Mouse (Mus musculus): ENCODE results near the gene Hspg2. TPM values are rescaled to one million over a fixed set of nuclear protein-coding genes. Genes with fewer than 3 reads are reported as not detected.
A peak's percentile ranks its signal among the peaks of the same experiment; 100 is the strongest.

The Hspg2 gene
- total and polyA plus RNA-seq, 2 experiments, result 7.2 to 7.6 TPM

DNA sequence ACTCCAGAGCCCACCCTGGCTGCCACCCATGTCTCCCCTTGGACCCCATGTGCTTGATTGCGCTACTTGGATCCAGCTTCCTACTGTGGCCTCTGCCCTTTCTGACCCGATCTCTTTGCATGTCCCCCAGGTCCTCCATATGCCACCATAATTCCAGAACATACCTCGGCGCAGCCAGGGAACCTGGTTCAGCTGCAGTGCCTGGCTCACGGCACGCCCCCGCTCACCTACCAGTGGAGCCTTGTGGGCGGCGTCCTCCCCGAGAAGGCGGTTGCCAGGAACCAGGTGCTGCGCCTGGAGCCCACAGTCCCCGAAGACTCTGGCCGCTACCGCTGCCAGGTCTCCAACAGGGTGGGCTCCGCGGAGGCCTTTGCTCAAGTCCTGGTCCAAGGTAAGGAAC, 84.9 kb downstream of the Hspg2 start:
- Histone ChIP-seq H3K4me3 (ENCODE audit: insufficient read depth, low read depth, low read length) (no peak overlapping the region), H3K27ac (replicated peaks; ENCODE audit: insufficient read depth, low read depth, low read length) (no peak overlapping the region), H3K9ac (ENCODE audit: low read depth, low read length) (no peak overlapping the region), H3K79me2 (ENCODE audit: control insufficient read depth, insufficient read depth, low read length) (no peaks in the 10 kb centered on the region), H3K36me3 (ENCODE audit: control insufficient read depth, insufficient read depth, low read length) (no peaks in the 10 kb centered on the region), H3K27me3 (ENCODE audit: control insufficient read depth, insufficient read depth, low read length) (no peaks in the 10 kb centered on the region), H3K4me1 (ENCODE audit: control insufficient read depth, insufficient read depth, low read length) (no peaks in the 10 kb centered on the region)
- TF ChIP-seq CTCF (IDR thresholded peaks at IDR 0.05; ENCODE audit: low read depth, low read length) (no peak), POLR2A (IDR thresholded peaks at IDR 0.05; ENCODE audit: extremely low read depth, insufficient read depth, low read length) (no peak)
- no peak for DNase-seq (ENCODE audit: extremely low read depth, low read depth, low spot score)
- WGBS, result 96% methylated on average over 17 of the region's 17 CpGs

DNA sequence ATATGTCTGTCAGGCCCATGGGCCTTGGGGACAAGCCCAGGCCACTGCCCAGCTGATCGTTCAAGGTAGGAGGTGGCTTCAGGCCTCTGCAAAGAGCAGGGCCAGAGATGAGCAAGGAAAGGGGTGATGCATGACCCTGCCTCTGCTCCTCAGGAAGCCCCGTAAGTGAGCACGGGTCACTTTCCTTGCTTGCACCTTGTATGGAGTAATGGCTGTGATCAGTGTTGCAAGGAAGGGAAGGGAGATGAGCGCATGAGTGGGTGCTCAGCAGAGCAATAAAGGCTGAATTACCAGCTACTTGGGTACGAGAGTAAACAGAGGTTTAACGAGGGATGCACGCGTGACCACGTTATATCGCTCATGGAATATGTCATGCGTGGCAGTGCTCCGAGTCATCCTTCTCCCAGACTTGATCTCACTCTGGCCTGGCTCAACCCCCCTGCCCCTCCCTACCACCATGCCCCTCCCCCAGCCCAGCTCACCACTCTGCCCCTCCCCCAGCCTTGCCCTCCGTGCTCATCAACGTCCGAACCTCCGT, 88.2 kb downstream of the Hspg2 start:
- Histone ChIP-seq H3K36me3 (ENCODE audit: control insufficient read depth, insufficient read depth, low read length) (no peaks in the 10 kb centered on the region), H3K27ac (replicated peaks; ENCODE audit: insufficient read depth, low read depth, low read length) (no peak overlapping the region), H3K4me1 (ENCODE audit: control insufficient read depth, insufficient read depth, low read length) (no peaks in the 10 kb centered on the region), H3K27me3 (ENCODE audit: control insufficient read depth, insufficient read depth, low read length) (no peaks in the 10 kb centered on the region), H3K79me2 (ENCODE audit: control insufficient read depth, insufficient read depth, low read length) (no peaks in the 10 kb centered on the region), H3K4me3 (ENCODE audit: insufficient read depth, low read depth, low read length) (no peak overlapping the region), H3K9ac (ENCODE audit: low read depth, low read length) (no peak overlapping the region)
- WGBS, result 92% methylated on average over 16 of the region's 16 CpGs
- no peak for DNase-seq (ENCODE audit: extremely low read depth, low read depth, low spot score)
- TF ChIP-seq POLR2A (IDR thresholded peaks at IDR 0.05; ENCODE audit: extremely low read depth, insufficient read depth, low read length), result no peak
- no peak for TF ChIP-seq CTCF (IDR thresholded peaks at IDR 0.05; ENCODE audit: low read depth, low read length)

DNA sequence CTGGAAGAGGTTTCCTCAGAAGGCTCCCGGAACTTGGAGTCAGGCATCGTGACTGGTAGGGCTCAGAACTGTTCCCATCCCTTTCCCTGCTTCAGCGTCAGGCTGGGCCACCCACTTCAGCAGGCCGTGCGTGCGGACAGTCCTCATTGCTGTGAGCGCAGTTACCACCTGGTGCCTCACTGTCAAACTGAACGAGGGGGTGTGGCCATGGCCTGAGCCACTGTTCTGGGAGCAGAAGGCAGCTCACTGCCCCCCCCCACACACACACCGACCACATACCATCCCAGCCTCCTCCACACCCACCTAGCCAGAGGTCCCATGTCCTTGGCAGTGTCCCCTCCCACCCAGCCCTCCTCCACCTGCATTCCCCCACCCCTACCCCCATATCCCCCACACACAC, 101.3 kb downstream of the Hspg2 start:
- no peak for TF ChIP-seq POLR2A (IDR thresholded peaks at IDR 0.05; ENCODE audit: extremely low read depth, insufficient read depth, low read length)
- no peak for TF ChIP-seq CTCF (IDR thresholded peaks at IDR 0.05; ENCODE audit: low read depth, low read length)
- Histone ChIP-seq H3K9ac (ENCODE audit: low read depth, low read length) (no peak overlapping the region), H3K36me3 (ENCODE audit: control insufficient read depth, insufficient read depth, low read length) (no peaks in the 10 kb centered on the region), H3K4me1 (ENCODE audit: control insufficient read depth, insufficient read depth, low read length) (no peaks in the 10 kb centered on the region), H3K27ac (replicated peaks; ENCODE audit: insufficient read depth, low read depth, low read length) (no peak overlapping the region), H3K4me3 (ENCODE audit: insufficient read depth, low read depth, low read length) (no peak overlapping the region), H3K79me2 (ENCODE audit: control insufficient read depth, insufficient read depth, low read length) (no peaks in the 10 kb centered on the region), H3K27me3 (ENCODE audit: control insufficient read depth, insufficient read depth, low read length) (no peaks in the 10 kb centered on the region)
- WGBS, result 91% methylated on average over 9 of the region's 9 CpGs
- no peak for DNase-seq (ENCODE audit: extremely low read depth, low read depth, low spot score)

DNA sequence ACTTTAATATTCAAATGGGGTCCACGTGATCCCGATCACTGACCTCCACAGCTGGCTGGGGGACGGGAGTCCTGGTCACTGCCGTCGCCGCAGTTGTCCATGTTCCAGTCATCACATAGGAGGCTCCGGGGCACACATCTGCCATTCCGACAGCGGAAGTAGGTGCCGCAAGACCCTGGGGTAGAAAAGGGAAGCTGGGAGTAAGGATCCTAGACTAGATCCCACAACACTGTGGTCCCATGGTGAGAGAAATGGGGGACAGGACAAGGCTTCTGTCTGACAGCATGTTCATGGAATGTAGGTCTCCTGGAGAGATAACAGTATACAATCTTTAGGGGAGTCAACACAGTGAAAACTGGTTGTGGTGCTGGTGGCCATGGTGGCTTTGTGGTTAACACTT, 105.9 kb downstream of the Hspg2 start, which contains the start of gene Ldlrad2:
TSS of gene Ldlrad2 (minus strand) at position 101 of the 400 bp plus-strand sequence.
- no peaks in the 10 kb centered on the region for H3K27me3 ChIP-seq (ENCODE audit: control insufficient read depth, insufficient read depth, low read length)
- no peak for DNase-seq (ENCODE audit: extremely low read depth, low read depth, low spot score)
- H3K36me3 ChIP-seq (ENCODE audit: control insufficient read depth, insufficient read depth, low read length), result no peaks in the 10 kb centered on the region
- H3K9ac ChIP-seq (ENCODE audit: low read depth, low read length), result no peak within 1 kb of the TSS
- no peak for TF ChIP-seq POLR2A (IDR thresholded peaks at IDR 0.05; ENCODE audit: extremely low read depth, insufficient read depth, low read length)
- no peak for TF ChIP-seq CTCF (IDR thresholded peaks at IDR 0.05; ENCODE audit: low read depth, low read length)
- H3K4me1 ChIP-seq (ENCODE audit: control insufficient read depth, insufficient read depth, low read length), result no peaks in the 10 kb centered on the region
- no peak within 1 kb of the TSS for H3K27ac ChIP-seq (replicated peaks; ENCODE audit: insufficient read depth, low read depth, low read length)
- 93% methylated on average over 10 of the region's 10 CpGs for WGBS
- no peak within 1 kb of the TSS for H3K4me3 ChIP-seq (ENCODE audit: insufficient read depth, low read depth, low read length)
- H3K79me2 ChIP-seq (ENCODE audit: control insufficient read depth, insufficient read depth, low read length), result no peaks in the 10 kb centered on the region

DNA sequence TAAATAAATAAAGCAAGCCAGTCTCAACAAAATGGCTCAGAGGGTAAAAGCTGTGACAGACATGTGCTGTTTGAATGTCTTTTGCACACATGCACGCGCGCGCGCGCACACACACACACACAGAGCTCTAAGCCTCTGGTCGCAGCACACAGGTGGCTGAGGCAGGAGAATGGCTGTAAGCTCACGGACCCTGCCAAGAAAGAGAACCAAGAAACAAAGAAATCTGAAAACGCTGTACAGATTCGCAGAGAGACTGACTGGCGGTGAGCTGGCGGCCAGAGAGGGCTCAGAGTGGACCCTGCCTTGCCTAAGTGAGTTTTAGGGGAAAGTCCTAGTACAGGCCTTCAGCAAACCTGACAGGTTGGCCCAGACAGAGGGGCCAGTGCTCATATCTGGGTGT, 108.9 kb downstream of the Hspg2 start:
- 97% methylated on average over 12 of the region's 12 CpGs for WGBS
- no peaks in the 10 kb centered on the region for H3K4me1 ChIP-seq (ENCODE audit: control insufficient read depth, insufficient read depth, low read length)
- no peaks in the 10 kb centered on the region for H3K79me2 ChIP-seq (ENCODE audit: control insufficient read depth, insufficient read depth, low read length)
- no peaks in the 10 kb centered on the region for H3K27me3 ChIP-seq (ENCODE audit: control insufficient read depth, insufficient read depth, low read length)
- no peak for DNase-seq (ENCODE audit: extremely low read depth, low read depth, low spot score)
- no peaks in the 10 kb centered on the region for H3K36me3 ChIP-seq (ENCODE audit: control insufficient read depth, insufficient read depth, low read length)
- H3K4me3 ChIP-seq (ENCODE audit: insufficient read depth, low read depth, low read length), result no peak overlapping the region
- H3K27ac ChIP-seq (replicated peaks; ENCODE audit: insufficient read depth, low read depth, low read length), result no peak overlapping the region
- no peak overlapping the region for H3K9ac ChIP-seq (ENCODE audit: low read depth, low read length)
- TF ChIP-seq POLR2A (IDR thresholded peaks at IDR 0.05; ENCODE audit: extremely low read depth, insufficient read depth, low read length), result no peak
- TF ChIP-seq CTCF (IDR thresholded peaks at IDR 0.05; ENCODE audit: low read depth, low read length), result no peak

DNA sequence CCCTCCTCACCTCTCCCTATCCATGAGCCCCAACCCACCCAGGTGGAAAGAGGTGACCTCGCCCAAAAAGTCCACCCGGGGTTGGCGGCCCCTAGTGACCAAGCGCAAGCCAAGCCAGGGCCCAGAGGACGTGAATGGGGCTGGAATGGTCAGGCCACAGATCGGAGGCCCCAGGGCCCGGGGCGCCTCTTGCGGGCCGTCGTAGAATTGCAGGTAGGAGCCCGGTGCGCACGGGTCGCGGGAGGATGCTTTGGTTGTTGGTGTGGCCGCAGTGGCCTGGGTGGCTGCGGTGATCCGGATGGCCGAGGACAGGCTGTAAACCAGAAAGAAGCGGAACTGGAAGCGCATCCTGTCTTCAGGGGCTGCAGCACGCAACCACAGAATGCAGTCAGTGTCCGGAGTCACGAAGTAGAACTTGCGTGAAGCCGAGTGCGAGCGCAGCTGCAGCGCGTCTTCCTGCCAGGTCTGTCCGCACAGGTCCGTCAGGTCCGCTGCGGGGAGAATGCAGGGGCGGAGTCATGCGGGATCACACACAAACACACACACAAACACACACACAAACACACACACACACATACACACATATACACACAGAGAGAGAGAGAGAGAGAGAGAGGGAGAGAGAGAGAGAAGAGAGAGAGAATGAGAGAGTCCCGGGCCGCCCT, 109.7 kb downstream of the Hspg2 start:
- 13% methylated on average over 39 of the region's 39 CpGs for WGBS
- TF ChIP-seq POLR2A (IDR thresholded peaks at IDR 0.05; ENCODE audit: extremely low read depth, insufficient read depth, low read length) (no peak), CTCF (IDR thresholded peaks at IDR 0.05; ENCODE audit: low read depth, low read length) (peak; percentile 70)
- no peak for DNase-seq (ENCODE audit: extremely low read depth, low read depth, low spot score)
- no peak overlapping the region; the same call in 1 of the 2 replicates for H3K4me3 ChIP-seq (ENCODE audit: insufficient read depth, low read depth, low read length)
- no peak overlapping the region for H3K27ac ChIP-seq (replicated peaks; ENCODE audit: insufficient read depth, low read depth, low read length)
- no peak overlapping the region for H3K9ac ChIP-seq (ENCODE audit: low read depth, low read length)
- no peaks in the 10 kb centered on the region for H3K36me3 ChIP-seq (ENCODE audit: control insufficient read depth, insufficient read depth, low read length)
- H3K79me2 ChIP-seq (ENCODE audit: control insufficient read depth, insufficient read depth, low read length), result no peaks in the 10 kb centered on the region
- H3K4me1 ChIP-seq (ENCODE audit: control insufficient read depth, insufficient read depth, low read length), result no peaks in the 10 kb centered on the region
- no peaks in the 10 kb centered on the region for H3K27me3 ChIP-seq (ENCODE audit: control insufficient read depth, insufficient read depth, low read length)

All from liver, adult 2 months (tissue).